Mouse (Mus musculus): ENCODE measurements around the gene Tapt1.
"Not testable (repeated sequence)": the region's sequence is repeated elsewhere in the genome, so short reads cannot be mapped to it uniquely, and the experiment has no call there.

The Tapt1 gene

GRCm38 (mm10) chr5:44143467-44144235 is 82.8 kb downstream of the Tapt1 start:
- in situ Hi-C loops (cut with MboI), result no loop called here

GRCm38 (mm10) chr5:44127487-44127886 is 98.9 kb downstream of the Tapt1 start:
- in situ Hi-C loops (cut with MboI), result no loop called here

DNA sequence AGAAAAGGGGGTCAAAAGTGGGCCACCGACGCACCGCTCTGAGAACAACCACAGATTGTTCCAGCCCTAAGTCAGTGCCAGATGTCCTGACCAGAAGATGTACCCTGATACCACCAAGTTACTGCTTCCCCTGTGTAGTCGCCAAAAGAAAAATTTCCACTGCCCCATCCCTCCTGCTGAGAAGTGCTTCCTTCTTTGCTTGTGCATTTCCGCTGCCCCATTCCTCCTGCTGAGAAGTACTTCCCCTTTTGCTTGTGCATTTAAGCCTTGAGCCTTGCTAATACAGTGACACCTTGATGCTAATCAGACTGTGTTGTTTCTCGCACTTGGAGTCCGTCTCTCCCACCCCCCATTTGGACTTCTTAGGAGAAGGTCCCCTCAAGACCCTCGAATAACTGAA is 99.9 kb downstream of the Tapt1 start:
- in situ Hi-C loops (cut with MboI), result not testable (repeated sequence)
